Mouse (Mus musculus): ENCODE results near the gene Acyp2. TPM values are rescaled to one million over a fixed set of nuclear protein-coding genes. Genes with fewer than 3 reads are reported as not detected.

Gene Acyp2
- total RNA-seq, 2 experiments from 2014 or later: 39.4 to 49.2 TPM

DNA sequence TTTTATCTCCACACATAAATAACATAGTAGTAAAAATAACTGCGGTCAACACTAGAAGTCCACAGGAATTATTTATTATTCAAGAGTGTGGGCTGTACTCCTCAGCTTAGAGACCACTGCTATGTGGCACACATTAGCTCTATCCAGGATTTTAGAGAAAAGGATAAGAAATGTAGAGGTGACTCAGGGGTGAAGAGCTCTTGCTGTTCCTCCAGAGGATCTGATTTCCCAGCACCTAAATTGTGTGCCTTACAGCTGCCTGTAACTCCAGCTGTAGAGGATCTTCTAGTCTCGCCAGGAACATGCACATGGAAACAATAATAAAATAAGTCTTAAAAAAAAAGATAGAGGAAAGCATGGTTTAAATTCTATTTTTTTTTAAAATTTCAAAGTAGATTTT is 70.5 kb downstream of the Acyp2 start:
- no peak for DNase-seq

DNA sequence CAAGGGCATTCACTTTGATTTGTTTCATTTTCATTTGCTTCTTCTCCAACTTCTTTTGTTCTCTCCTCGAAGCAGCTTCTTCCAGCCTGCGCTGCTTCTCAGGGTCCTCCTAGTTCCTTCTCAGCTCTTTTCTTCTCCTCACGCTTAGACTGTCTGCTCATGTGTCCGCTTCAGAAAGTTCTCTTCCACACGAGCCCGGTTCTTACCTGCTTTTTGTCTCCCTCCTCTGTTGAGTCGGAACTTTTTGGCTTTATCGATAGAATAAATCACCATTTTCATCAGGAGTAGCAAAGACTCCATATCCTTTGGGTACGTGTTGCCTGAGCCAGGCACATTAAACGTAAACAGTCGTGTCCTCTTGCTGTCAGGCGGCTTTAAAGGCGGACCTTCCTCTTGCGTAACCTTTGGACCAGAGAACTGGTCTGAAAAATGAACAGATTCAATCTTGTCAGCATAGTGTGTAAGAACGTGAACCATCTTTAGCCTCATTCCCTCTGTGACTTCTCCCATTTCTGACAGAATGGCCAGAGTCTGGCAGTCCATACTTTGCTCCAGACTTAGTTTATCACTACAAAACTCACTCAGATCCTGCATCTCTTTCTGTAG is 76.5 kb downstream of the Acyp2 start:
- no peak for DNase-seq

DNA sequence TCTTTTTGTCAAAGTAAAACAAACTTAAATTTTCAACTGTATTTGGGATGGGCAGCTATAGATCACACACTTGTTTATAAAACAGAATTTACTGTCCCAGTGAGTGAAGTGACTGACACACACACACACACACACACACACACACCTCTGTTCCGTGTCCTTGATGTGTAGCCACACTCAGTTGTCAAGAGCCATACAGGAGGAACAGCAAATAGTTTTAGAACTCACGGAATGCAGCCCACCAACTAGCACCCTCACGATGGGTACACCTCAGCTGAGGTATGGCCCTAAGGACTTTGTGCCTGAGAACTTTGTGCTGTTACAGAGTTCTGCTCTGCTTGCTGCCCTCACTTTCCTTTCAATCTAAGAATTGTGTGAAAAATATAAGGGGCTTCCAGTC is 78.8 kb downstream of the Acyp2 start:
- no peak for DNase-seq

DNA sequence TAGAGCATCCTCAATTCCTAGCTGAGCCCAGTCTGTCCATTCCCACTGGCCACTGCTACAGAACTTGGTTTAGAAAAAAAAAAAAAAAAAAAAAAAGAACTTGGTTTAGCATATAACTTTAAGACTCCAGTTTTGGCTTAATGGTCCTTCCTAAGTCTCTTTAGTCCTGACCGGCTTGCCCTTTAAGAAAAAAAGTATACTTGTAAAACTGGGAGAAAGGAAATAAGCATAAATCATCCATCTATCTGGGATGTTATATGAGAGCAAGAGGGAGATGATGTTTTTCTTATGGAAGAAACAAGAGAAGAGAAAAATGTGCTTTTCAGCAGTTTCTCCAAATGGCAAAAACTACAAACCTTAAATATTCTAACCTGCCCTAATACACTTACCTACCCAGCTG is 89.2 kb downstream of the Acyp2 start:
- DNase-seq: no peak

DNA sequence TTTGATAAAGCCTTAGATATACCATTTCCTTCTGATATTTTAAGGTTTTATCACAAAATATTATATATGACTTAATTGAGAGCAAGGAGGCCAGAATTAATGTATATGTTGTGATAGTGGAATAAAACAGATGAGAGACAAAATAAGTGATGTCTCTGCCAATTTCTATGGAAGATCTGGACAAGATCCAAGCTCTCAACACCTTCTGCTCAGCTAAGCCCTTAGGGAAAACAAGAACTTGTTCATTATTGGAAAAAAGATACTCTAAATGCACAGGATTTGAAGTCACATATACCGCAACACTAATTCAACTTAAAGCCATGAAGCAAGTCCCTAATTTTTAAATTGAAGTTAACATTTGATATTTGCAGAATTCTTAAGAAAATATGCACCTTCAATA is 96.0 kb downstream of the Acyp2 start:
- no peak for DNase-seq

DNA sequence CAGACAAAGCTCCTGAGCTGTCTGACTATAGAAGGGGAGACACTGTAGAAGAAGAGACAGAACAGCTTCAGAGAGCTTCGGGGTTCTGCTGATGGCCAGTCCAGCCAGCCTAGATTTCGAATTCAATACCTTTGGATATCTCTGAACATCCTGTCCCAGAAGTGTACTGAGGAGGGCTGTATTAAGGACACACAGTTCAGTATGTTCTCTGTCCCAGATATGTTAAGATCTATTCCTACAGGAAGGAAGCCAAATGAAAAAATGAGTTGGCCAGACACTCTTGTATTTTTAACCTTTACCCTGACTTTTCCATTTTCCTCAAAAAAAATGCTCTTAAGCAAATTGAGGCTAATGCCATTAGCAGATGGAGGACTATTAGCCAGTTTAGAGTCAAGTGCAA is 132.3 kb downstream of the Acyp2 start:
- no peak for DNase-seq

DNA sequence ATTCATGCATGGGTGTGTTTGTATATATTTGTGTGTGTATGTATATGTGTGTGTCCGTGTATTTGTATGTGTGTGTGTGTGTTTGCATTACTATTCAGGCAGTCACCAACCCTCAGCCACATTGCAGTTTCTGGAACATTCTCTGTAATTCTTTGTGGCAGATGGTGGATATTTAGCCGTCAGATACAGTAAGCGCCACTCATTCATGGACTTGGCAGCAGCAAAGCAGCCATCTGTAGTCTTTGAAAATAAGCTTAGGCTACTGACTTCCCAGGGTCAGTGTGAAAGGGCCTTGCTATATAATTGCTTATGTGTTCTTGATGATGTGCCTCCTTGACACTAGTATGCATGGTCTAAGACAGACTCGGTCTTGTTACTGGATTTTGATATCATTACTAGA is 141.2 kb downstream of the Acyp2 start:
- no peak for DNase-seq

DNA sequence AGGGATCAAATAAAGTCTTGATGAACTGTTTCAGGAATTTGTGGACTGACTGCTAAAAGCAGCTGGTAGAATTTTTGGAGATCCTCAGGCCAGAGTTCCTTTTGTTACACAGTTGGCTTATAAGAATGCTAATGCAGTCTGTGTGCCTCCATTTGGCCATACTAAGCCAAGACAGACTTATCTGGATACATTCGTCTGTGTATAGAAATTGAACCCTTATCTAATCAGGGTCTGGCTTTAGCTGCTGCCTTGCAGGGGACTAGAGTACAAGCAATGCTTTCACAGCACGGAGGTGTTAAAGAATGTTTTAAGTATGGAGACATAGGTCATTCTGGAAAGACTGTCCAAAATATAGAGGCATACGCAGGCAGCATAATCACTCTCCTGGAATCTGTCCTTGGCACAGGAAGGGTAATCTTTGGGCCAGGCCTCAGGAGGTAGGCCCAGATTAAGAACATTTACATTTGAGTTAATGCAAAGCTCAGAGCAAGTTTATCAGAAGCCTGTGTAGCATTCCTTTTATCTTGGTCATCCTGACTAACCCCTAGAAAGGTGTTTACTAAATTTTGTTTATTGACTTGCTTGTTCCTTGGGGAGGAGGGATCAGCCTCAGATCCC is 150.5 kb downstream of the Acyp2 start:
- DNase-seq: no peak

DNA sequence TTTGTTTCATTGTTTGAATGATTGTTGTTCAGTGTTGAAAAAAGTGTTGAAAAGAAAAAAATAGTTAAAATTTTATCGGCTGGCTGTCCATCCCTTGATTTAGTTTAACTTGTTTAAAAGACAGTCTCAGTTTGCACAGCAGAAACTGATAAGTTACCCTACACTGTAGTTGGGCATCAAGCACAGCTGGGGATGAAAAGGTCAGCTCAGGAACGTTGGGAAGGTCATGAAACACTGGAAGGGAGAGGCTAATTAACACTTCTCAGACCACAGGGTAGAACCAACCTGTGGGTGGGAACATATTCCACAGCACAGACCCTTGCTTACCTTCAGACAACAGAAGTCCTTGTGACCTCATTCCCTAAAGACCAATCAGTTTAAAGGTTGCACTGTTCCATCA is 152.2 kb downstream of the Acyp2 start:
- no peak for DNase-seq

DNA sequence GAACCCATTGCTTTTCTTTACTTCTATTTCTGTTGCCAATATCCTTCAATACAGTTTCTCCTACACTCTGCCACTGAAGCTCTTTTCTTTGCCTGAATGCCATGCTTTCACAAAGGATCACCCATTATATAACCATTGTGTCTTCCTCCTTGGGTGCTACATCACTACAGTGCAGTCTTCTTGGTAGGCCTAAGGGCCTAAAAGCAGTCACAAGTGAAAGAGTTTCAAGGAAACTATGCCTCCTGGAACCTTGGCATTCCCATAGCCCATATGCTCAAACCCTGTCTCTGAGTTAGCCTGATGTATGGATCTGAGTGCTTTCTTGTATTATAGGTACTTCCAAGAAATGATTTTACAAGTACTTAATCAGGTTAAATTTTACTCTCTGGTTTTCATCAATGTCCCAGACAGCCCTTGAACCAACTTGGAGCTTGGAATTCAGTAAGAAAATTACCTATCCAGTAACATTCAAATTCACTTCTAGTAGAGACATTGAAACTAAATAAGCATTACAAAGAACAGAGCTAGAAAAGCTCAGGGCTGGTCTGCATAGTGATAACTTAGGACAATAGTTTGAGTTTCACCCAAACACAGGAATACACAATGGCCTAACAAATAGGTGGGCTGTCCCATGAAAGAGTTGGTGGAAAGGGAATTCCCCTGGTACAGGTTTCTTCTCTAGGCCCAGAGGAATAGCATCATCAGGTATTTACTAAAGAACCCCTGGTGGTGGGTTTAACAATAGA is 157.7 kb downstream of the Acyp2 start:
- DNase-seq: no peak

DNA sequence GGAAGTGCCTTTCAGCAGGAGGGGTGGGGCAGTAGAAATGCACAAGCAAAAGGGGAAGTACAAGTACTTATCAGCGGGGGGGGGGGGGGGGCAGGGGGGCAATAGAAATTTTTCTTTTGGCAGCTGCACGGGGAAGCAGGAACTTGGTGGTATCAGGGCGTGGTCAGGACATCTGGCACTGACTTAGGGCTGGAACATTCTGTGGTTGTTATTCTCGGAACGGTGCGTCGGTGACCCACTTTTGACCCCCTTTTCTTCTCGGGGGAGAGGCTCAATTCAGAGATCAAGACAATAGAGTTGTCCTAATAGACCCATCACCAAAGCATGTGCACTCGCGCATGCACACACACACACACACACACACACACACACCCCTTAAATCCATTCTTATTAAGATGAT is 161.2 kb downstream of the Acyp2 start:
- DNase-seq: no peak

DNA sequence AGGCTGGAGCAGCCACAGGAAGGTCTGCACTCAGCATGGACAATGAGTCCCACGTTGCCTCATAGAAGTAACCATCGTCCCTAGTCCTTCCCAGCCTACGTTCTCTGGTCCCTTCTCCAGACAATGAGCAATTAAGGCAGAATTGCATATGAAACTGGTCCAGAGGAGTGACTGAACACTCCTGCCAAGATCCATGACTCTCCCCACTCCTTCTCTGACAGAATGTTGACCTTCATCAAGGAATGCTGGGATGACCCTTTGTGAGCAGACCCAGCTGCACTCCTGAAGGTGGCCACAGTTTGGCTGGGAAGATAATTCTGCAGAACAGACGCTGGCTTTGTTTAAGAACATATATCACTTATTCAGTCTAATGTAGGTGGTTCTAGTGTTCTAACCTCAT is 166.1 kb downstream of the Acyp2 start:
- DNase-seq: no peak

DNA sequence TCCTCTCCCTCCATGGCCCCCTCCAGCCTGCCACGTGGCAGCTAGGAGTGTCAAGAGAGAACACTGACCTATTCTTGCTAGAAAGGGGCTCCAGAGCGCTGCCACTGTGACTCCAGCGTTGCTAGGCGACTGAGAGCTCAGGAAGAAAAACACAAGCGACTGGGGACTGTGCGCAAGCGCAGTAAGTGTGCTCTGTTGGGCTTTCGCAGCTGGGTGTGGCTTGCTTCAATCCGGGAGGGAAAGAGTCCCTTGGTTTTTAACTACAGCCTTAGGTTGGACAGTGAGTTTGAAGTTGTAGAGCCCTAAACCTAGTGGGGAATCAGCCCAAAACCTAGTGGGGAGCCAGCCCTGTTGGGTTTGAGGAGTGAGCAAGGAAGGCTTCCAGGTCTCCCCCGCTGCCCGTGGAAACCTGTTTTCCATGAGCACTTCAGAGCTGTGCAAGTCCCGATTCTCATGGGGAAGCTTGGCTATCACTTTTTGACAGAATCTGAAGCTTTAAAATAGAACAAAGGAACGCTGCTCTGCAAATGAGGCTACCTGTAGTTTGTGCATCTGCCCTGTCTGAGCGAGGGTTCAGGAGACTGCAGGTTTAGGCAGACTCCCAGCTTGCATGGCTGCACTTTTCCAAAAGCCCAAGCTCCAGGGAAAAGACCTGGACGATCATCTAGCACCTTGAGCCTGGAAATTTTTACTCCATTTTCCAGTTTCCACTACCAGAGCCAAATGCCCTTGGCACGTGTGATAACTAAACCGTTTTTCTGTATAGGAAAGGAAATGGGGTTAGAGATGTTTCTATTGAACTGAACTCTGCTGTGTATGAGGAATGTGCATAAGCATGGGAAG is 177.4 kb downstream of the Acyp2 start, which contains the start of gene 4930505A04Rik:
Gene 4930505A04Rik, minus strand, starts transcription at position 77 of the 843 bp plus-strand sequence.
- DNase-seq: peak; percentile 79

DNA sequence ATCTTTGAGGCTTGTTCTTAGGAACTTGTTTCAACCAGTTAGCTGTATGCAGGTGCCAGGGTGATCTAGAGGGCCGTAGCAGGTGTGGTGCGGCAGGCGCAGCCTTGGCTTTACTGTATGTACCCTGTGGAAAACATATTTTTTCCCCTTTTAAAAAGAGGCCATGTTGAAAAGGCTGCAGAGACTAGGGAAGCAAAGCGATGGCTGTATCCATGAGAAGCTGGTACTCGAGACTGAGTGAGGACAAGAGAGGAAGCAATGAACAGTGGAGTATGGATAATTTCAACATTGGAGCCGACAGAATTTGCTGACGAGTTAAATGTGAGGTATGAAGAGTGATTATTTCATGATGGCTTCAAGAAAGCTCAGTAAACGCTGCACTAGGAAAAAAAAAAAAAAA is 178.2 kb downstream of the Acyp2 start:
- DNase-seq: no peak

Other genes with a start within 250 kb of the Acyp2 start
- gene 4930505A04Rik, start 177.8 kb downstream of the Acyp2 start, total RNA-seq (2021): under 1 TPM; 0.29 to 0.35 TPM
- 10 to 100 TPM; 80.9 to 87.4 TPM for gene Psme4, start 122.1 kb upstream of the Acyp2 start, total RNA-seq (2021)
- gene Gpr75, start 235.8 kb upstream of the Acyp2 start, total RNA-seq (2021): under 1 TPM in 1 of 2 experiments, not detected in 1; 0.07 TPM
- gene Asb3, start 235.8 kb upstream of the Acyp2 start, total RNA-seq (2021): 1 to 10 TPM; 7.6 to 8.5 TPM